Mouse (Mus musculus): ENCODE results near the gene Ppp5c.

GRCm38 (mm10) chr7:17017036-17017435 is 10.7 kb downstream of the Ppp5c start:
- TF ChIP-seq ZC3H11A (IDR thresholded peaks at IDR 0.05; ENCODE audit: low read depth, low read length) (no peak), CTCF (conservative IDR thresholded peaks at IDR 0.05 in 1 of 2, IDR thresholded peaks at IDR 0.05 in 1 of 2; ENCODE audit: low read depth in 2 of 2, low read length in 2 of 2) (no peak), E2F4 (IDR thresholded peaks at IDR 0.05; ENCODE audit: insufficient replicate concordance, low read depth, low read length) (no peak), MXI1 (IDR thresholded peaks at IDR 0.05; ENCODE audit: low read depth, low read length) (no peak), JUND (conservative IDR thresholded peaks at IDR 0.05; ENCODE audit: low read depth, low read length) (no peak), POLR2AphosphoS2 (IDR thresholded peaks at IDR 0.05; ENCODE audit: low read depth, low read length) (no peak)
